Mouse (Mus musculus) left cerebral cortex, postnatal 14 days (tissue): ENCODE results near the gene Angpt4. TPM values are rescaled to one million over a fixed set of nuclear protein-coding genes. Genes with fewer than 3 reads are reported as not detected.
A peak's percentile ranks its signal among the peaks of the same experiment; 100 is the strongest.

ENCODE experiments used
- DNase-seq, 2 experiments: peaks; one replicate each; pipeline ENCODE4 v3.0.0; 2021 to 2022; ENCODE audit warnings: low spot score in 2 of 2, mixed read lengths in 1 of 2
- intact Hi-C: fragments of 180-260 bp; cut with DNase I; formaldehyde crosslinking; loops from one replicate; pipeline ENCODE4 v1.15.1; 2025
- total RNA-seq, 2 experiments: library from RNA; stranded (reverse); gene quantifications; 2 replicates each; pipeline ENCODE4 v1.2.3; 2021

Gene Angpt4
- total RNA-seq, 2 experiments from 2014 or later: 0.20 to 0.23 TPM

- intact Hi-C loops: no loop called here
- DNase-seq: no peak
These were observed 64.3 kb downstream of the Angpt4 start for GRCm38 (mm10) chr2:151975295-151975694.

GRCm38 (mm10) chr2:151976067-151976466 is 65.1 kb downstream of the Angpt4 start:
- DNase-seq: no peak
- intact Hi-C loops: no loop called here

- intact Hi-C loops: no loop called here
- no peak for DNase-seq
These were observed 66.9 kb downstream of the Angpt4 start for GRCm38 (mm10) chr2:151977689-151978440.

- intact Hi-C loops: no loop called here
- no peak for DNase-seq
These were observed 67.5 kb downstream of the Angpt4 start for GRCm38 (mm10) chr2:151978494-151978893.

- intact Hi-C loops: no loop called here
- peak; percentile 92 to 94 for DNase-seq
These were observed 68.7 kb downstream of the Angpt4 start, which contains the start of gene Fam110a for GRCm38 (mm10) chr2:151979470-151980354. Gene Fam110a, minus strand, starts transcription at chr2:151980219.

GRCm38 (mm10) chr2:151980355-151980693 is 69.3 kb downstream of the Angpt4 start:
- intact Hi-C loops: no loop called here
- DNase-seq: no peak

- no peak for DNase-seq
- intact Hi-C loops: no loop called here
These were observed 70.3 kb downstream of the Angpt4 start for GRCm38 (mm10) chr2:151981268-151981667.

GRCm38 (mm10) chr2:151982476-151982875 is 71.5 kb downstream of the Angpt4 start:
- intact Hi-C loops: no loop called here
- DNase-seq: no peak

GRCm38 (mm10) chr2:151984019-151984418 is 73.0 kb downstream of the Angpt4 start:
- intact Hi-C loops: no loop called here
- DNase-seq: no peak

GRCm38 (mm10) chr2:151985426-151986172 is 74.6 kb downstream of the Angpt4 start:
- no peak for DNase-seq
- intact Hi-C loops: no loop called here

- DNase-seq: no peak
- intact Hi-C loops: no loop called here
These were observed 75.9 kb downstream of the Angpt4 start for GRCm38 (mm10) chr2:151986958-151987357.

- DNase-seq: no peak
- intact Hi-C loops: no loop called here
These were observed 78.0 kb downstream of the Angpt4 start for GRCm38 (mm10) chr2:151988978-151989377.

- intact Hi-C loops: no loop called here
These were observed 80.0 kb downstream of the Angpt4 start for GRCm38 (mm10) chr2:151990985-151991394.

GRCm38 (mm10) chr2:151991446-151991845 is 80.4 kb downstream of the Angpt4 start:
- no peak for DNase-seq
- intact Hi-C loops: no loop called here

More at GRCm38 (mm10) chr2:151990985-151991394, 80.0 kb downstream of the Angpt4 start:
- DNase-seq: no peak

- intact Hi-C loops: loop anchor here (2.0 to 5.0 kb wide), 4 partner anchors 54 to 247 kb away; no protein-coding TSS in a partner anchor
- peak; percentile 69 to 82 for DNase-seq
These were observed 83.5 kb downstream of the Angpt4 start for GRCm38 (mm10) chr2:151994350-151995122.
